Mouse (Mus musculus): Measurements from ENCODE around the gene Neurl4.

- TF ChIP-seq CTCF (IDR thresholded peaks at IDR 0.05; ENCODE audit: insufficient read depth, low read depth, low read length): no peak
- no peak for TF ChIP-seq POLR2A (IDR thresholded peaks at IDR 0.05; ENCODE audit: insufficient read depth, low read depth, low read length)
Measured at GRCm38 (mm10) chr11:69914372-69914764, 13.5 kb downstream of the Neurl4 start.
